9 mouse cellular contexts compared by ENCODE assay signal in the genomic region with DNA sequence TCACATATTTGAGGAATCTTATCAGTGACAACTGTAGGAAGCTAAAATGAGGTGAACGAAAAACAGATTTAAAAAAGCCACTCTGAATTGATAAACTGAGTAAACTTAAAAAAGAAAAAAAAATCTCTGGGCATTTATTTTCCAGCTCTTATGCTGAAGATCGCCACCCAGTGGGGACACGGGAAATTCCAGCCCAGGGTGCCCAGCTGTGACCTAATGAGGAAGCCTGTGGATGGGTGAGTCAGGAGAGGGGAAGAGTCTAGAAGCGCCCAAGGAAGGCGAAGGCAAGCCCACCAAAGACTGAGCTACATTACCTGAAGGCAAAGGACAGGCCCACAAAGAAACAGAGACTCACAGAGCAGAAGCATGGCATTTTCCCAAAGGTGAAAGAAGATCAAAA.
DNase-seq lines count a peak whose midpoint lies in the region; ATAC-seq and TF ChIP-seq lines count a peak whose summit lies in the region.
"Had no signal": no experiment of that assay in that cellular context is flagged by ENCODE, and none has a peak within 500 bp of the region (broad histone marks: within the 10 kb centered on the region; RNA-seq: fewer than 3 reads in every experiment).

No protein-coding gene starts in this region.

- H3K4me2 ChIP-seq in hindbrain, embryonic 11.5 days (replicated peaks; ENCODE audit: low read depth, low read length) = no peak overlapping the region
- H3K4me2 ChIP-seq in hindbrain, embryonic 16.5 days (ENCODE audit: low read length) = no peak overlapping the region
- H3K4me2 ChIP-seq in intestine, embryonic 16.5 days (ENCODE audit: low read depth, low read length) = peak overlapping the region; percentile 21; the same call in 1 of the 2 replicates
- H3K4me2 ChIP-seq in liver, embryonic 11.5 days = no peak overlapping the region; the same call in 1 of the 2 replicates
- H3K4me2 ChIP-seq: limb, embryonic 15.5 days had no signal

- H3K36me3 ChIP-seq in hindbrain, embryonic 11.5 days (ENCODE audit: control insufficient read depth, insufficient read depth, low read length) = no peaks in the 10 kb centered on the region
- H3K36me3 ChIP-seq in hindbrain, embryonic 16.5 days (ENCODE audit: control insufficient read depth, insufficient read depth, low read length) = no peaks in the 10 kb centered on the region
- H3K36me3 ChIP-seq in intestine, embryonic 16.5 days (ENCODE audit: control insufficient read depth, insufficient read depth, low read length) = no peaks in the 10 kb centered on the region
- H3K36me3 ChIP-seq in liver, embryonic 11.5 days (ENCODE audit: control insufficient read depth, insufficient read depth, low read length) = no peaks in the 10 kb centered on the region
- no peaks in the 10 kb centered on the region for H3K36me3 ChIP-seq in small intestine, adult 2 months (ENCODE audit: control insufficient read depth, insufficient read depth, low read length)
- H3K36me3 ChIP-seq: limb, embryonic 15.5 days had no signal

- H3K9me3 ChIP-seq in hindbrain, embryonic 11.5 days (ENCODE audit: control insufficient read depth, low read length) = no peaks in the 10 kb centered on the region
- H3K9me3 ChIP-seq in hindbrain, embryonic 16.5 days (ENCODE audit: control insufficient read depth, low read length) = no peaks in the 10 kb centered on the region
- no peaks in the 10 kb centered on the region; the same call in 1 of the 2 replicates for H3K9me3 ChIP-seq in intestine, embryonic 16.5 days (ENCODE audit: control insufficient read depth, low read length)
- no peaks in the 10 kb centered on the region; the same call in 1 of the 2 replicates for H3K9me3 ChIP-seq in liver, embryonic 11.5 days (ENCODE audit: control insufficient read depth, low read length)
- H3K9me3 ChIP-seq: limb, embryonic 15.5 days had no signal

- H3K27me3 ChIP-seq in hindbrain, embryonic 11.5 days (ENCODE audit: control insufficient read depth, insufficient read depth, low read length) = no peaks in the 10 kb centered on the region
- no peaks in the 10 kb centered on the region for H3K27me3 ChIP-seq in hindbrain, embryonic 16.5 days (replicated peaks; ENCODE audit: control insufficient read depth, insufficient read depth, low read length)
- H3K27me3 ChIP-seq in intestine, embryonic 16.5 days (replicated peaks; ENCODE audit: control insufficient read depth, insufficient read depth, low read length) = no peaks in the 10 kb centered on the region
- H3K27me3 ChIP-seq in liver, embryonic 11.5 days (replicated peaks; ENCODE audit: control insufficient read depth, insufficient read depth, low read length) = no peaks in the 10 kb centered on the region
- H3K27me3 ChIP-seq in small intestine, adult 2 months (ENCODE audit: control insufficient read depth, insufficient read depth, low read length) = no peaks in the 10 kb centered on the region
- H3K27me3 ChIP-seq: limb, embryonic 15.5 days had no signal

- peak; percentile 77 for DNase-seq in hindbrain, embryonic 11.5 days (ENCODE audit: low spot score)
- peak; percentile 41 for DNase-seq in NIH3T3 (ENCODE audit: low read depth)
- DNase-seq in embryo, embryonic 9.5 days (ENCODE audit: extremely low spot score) = peak; percentile 61
- DNase-seq in liver, embryonic 11.5 days (ENCODE audit: low spot score) = peak; percentile 46
- DNase-seq in thymus, postnatal 10 days (ENCODE audit: low spot score in 2 of 2) = no peak

- no peak for TF ChIP-seq POLR2A in small intestine, adult 2 months (IDR thresholded peaks at IDR 0.05; ENCODE audit: low read depth, low read length)

- H3K4me1 ChIP-seq in hindbrain, embryonic 11.5 days (replicated peaks; ENCODE audit: control insufficient read depth, insufficient read depth, low read length) = no peaks in the 10 kb centered on the region
- no peaks in the 10 kb centered on the region for H3K4me1 ChIP-seq in hindbrain, embryonic 16.5 days (ENCODE audit: control insufficient read depth, insufficient read depth, low read depth, low read length)
- H3K4me1 ChIP-seq in intestine, embryonic 16.5 days (ENCODE audit: control insufficient read depth, insufficient read depth, low read length) = no peaks in the 10 kb centered on the region
- 0 out of 2 replicates have a peak, but pooled peaks cover 4% of the 10 kb centered on the region for H3K4me1 ChIP-seq in liver, embryonic 11.5 days (replicated peaks; ENCODE audit: control insufficient read depth, insufficient read depth, low read length)
- H3K4me1 ChIP-seq in small intestine, adult 2 months (ENCODE audit: control insufficient read depth, insufficient read depth, insufficient read length, low read length) = no peaks in the 10 kb centered on the region
- H3K4me1 ChIP-seq: limb, embryonic 15.5 days had no signal

- ATAC-seq in hindbrain, embryonic 11.5 days (ENCODE audit: low FRiP score) = no peak
- no peak for ATAC-seq in hindbrain, embryonic 16.5 days
- ATAC-seq in intestine, embryonic 16.5 days = peak; percentile 59; the same call in 1 of the 2 replicates
- no peak for ATAC-seq in liver, embryonic 11.5 days (replicated peaks; ENCODE audit: low FRiP score)

- H3K9ac ChIP-seq in hindbrain, embryonic 11.5 days (ENCODE audit: low read depth, low read length) = no peak overlapping the region
- H3K9ac ChIP-seq in hindbrain, embryonic 16.5 days (ENCODE audit: low read depth, low read length) = no peak overlapping the region
- H3K9ac ChIP-seq in intestine, embryonic 16.5 days (ENCODE audit: low read depth, low read length) = peak overlapping the region; percentile 35
- no peak overlapping the region for H3K9ac ChIP-seq in liver, embryonic 11.5 days (ENCODE audit: low read depth, low read length)
- H3K9ac ChIP-seq: limb, embryonic 15.5 days had no signal

- peak; percentile 46; the same call in 1 of the 2 replicates for TF ChIP-seq CTCF in small intestine, adult 2 months (IDR thresholded peaks at IDR 0.05; ENCODE audit: extremely low read depth, insufficient read length, insufficient replicate concordance, low read depth, low read length)

- no peak overlapping the region for H3K4me3 ChIP-seq in hindbrain, embryonic 11.5 days (ENCODE audit: low read depth, low read length)
- H3K4me3 ChIP-seq in hindbrain, embryonic 16.5 days (ENCODE audit: low read length) = no peak overlapping the region
- no peak overlapping the region for H3K4me3 ChIP-seq in intestine, embryonic 16.5 days (ENCODE audit: low read length)
- H3K4me3 ChIP-seq in liver, embryonic 11.5 days (ENCODE audit: low read depth, low read length) = no peak overlapping the region
- no peak overlapping the region for H3K4me3 ChIP-seq in small intestine, adult 2 months (ENCODE audit: low read depth, low read length)
- H3K4me3 ChIP-seq: limb, embryonic 15.5 days had no signal

- WGBS in hindbrain, embryonic 11.5 days = 42% methylated on average over 5 of the region's 5 CpGs
- 44% methylated on average over 5 of the region's 5 CpGs for WGBS in hindbrain, embryonic 16.5 days
- 23% methylated on average over 5 of the region's 5 CpGs for WGBS in intestine, embryonic 16.5 days
- 20% methylated on average over 5 of the region's 5 CpGs for WGBS in liver, embryonic 11.5 days
- WGBS in small intestine, adult 2 months = 15% methylated on average over 5 of the region's 5 CpGs

- no peak overlapping the region for H3K27ac ChIP-seq in hindbrain, embryonic 11.5 days (ENCODE audit: low read depth, low read length)
- no peak overlapping the region for H3K27ac ChIP-seq in hindbrain, embryonic 16.5 days (ENCODE audit: low read depth, low read length)
- H3K27ac ChIP-seq in intestine, embryonic 16.5 days (ENCODE audit: low read length) = no peak overlapping the region
- H3K27ac ChIP-seq in liver, embryonic 11.5 days (ENCODE audit: low read depth, low read length) = no peak overlapping the region
- H3K27ac ChIP-seq in small intestine, adult 2 months (ENCODE audit: insufficient read depth, low read depth, low read length) = no peak overlapping the region
- H3K27ac ChIP-seq: limb, embryonic 15.5 days had no signal

Comparison
In these comparisons a context has a peak if more than half of its experiments do, and no peak if none do; other contexts are left out.
1. DNase-seq: peak in hindbrain, embryonic 11.5 days (single experiment), NIH3T3 (single experiment), embryo, embryonic 9.5 days (single experiment) and liver, embryonic 11.5 days (single experiment); none in thymus, postnatal 10 days (0 of 2).